Mouse (Mus musculus) E14TG2a.4 (cell line): ENCODE measurements at regions not wholly inside any gene's neighbourhood (a gene's known extent, or its start where the extent isn't known, plus 50 kb on each side); places are given as distances from the start of the nearest gene placed in this dataset.

Experiments used
- CTCF ChIP-seq: conservative IDR thresholded peaks from 2 replicates; pipeline ENCODE4 v1.5.1; 2014; ENCODE audit warnings: low read length
- POU5F1 ChIP-seq: IDR thresholded peaks from 2 replicates; pipeline ENCODE4 v1.6.1; 2014; ENCODE audit warnings: low read length, borderline replicate concordance

- TF ChIP-seq CTCF, result no peak
- no peak for TF ChIP-seq POU5F1
These were observed 103.1 kb downstream of the Trib2 start for GRCm38 (mm10) chr12:15713623-15714022.
